Mouse (Mus musculus): ENCODE data around the gene Hist1h3c. TPM values are rescaled to one million over a fixed set of nuclear protein-coding genes. Genes with fewer than 3 reads are reported as not detected.

Gene Hist1h3c
- polyA plus RNA-seq, 1 experiment from 2014 or later, result 1.1 TPM

- no peaks in the 10 kb centered on the region for H3K36me3 ChIP-seq
- H3K27ac ChIP-seq (replicated peaks), result no peak overlapping the region
- no peak for ATAC-seq (ENCODE audit: low FRiP score, low read depth)
- H3K4me3 ChIP-seq, result peak overlapping the region; percentile 46
- no peaks in the 10 kb centered on the region for H3K9me3 ChIP-seq
- no peak overlapping the region for H3K9ac ChIP-seq
- peaks cover 24% of the 10 kb centered on the region for H3K4me1 ChIP-seq (replicated peaks)
- 1% methylated on average over 18 of the region's 36 CpGs for WGBS
- H3K27me3 ChIP-seq, result no peaks in the 10 kb centered on the region
- peak overlapping the region; percentile 92 for H3K4me2 ChIP-seq
Observed at GRCm38 (mm10) chr13:23744421-23745380, 701 bp downstream of the Hist1h3c start.

GRCm38 (mm10) chr13:23743963-23744362, 1.4 kb downstream of the Hist1h3c start:
- WGBS, result 51% methylated on average over 4 of the region's 4 CpGs
- Histone ChIP-seq H3K4me3 (no peak overlapping the region), H3K27me3 (no peaks in the 10 kb centered on the region), H3K9ac (no peak overlapping the region), H3K4me1 (replicated peaks) (peaks cover 30% of the 10 kb centered on the region), H3K27ac (replicated peaks) (no peak overlapping the region), H3K9me3 (no peaks in the 10 kb centered on the region), H3K4me2 (peak overlapping the region; percentile 15; the same call in 1 of the 2 replicates), H3K36me3 (no peaks in the 10 kb centered on the region)
- ATAC-seq (ENCODE audit: low FRiP score, low read depth), result no peak

- no peak for ATAC-seq (ENCODE audit: low FRiP score, low read depth)
- Histone ChIP-seq H3K4me3 (no peak overlapping the region), H3K27ac (replicated peaks) (no peak overlapping the region), H3K4me1 (replicated peaks) (peaks cover 33% of the 10 kb centered on the region), H3K9me3 (no peaks in the 10 kb centered on the region), H3K9ac (no peak overlapping the region), H3K4me2 (no peak overlapping the region), H3K27me3 (no peaks in the 10 kb centered on the region), H3K36me3 (no peaks in the 10 kb centered on the region)
- WGBS, result 86% methylated on average over 5 of the region's 5 CpGs
Observed at GRCm38 (mm10) chr13:23743215-23743614, 2.2 kb downstream of the Hist1h3c start.

GRCm38 (mm10) chr13:23742007-23742406, 3.4 kb downstream of the Hist1h3c start:
- Histone ChIP-seq H3K36me3 (no peaks in the 10 kb centered on the region), H3K27me3 (no peaks in the 10 kb centered on the region), H3K4me3 (no peak overlapping the region), H3K9me3 (no peaks in the 10 kb centered on the region), H3K27ac (replicated peaks) (no peak overlapping the region), H3K4me1 (replicated peaks) (peaks cover 27% of the 10 kb centered on the region), H3K4me2 (no peak overlapping the region), H3K9ac (no peak overlapping the region)
- ATAC-seq (ENCODE audit: low FRiP score, low read depth), result no peak

GRCm38 (mm10) chr13:23740910-23741309, 4.5 kb downstream of the Hist1h3c start:
- Histone ChIP-seq H3K27me3 (no peaks in the 10 kb centered on the region), H3K4me1 (replicated peaks) (peaks cover 26% of the 10 kb centered on the region), H3K9me3 (no peaks in the 10 kb centered on the region), H3K4me3 (no peak overlapping the region), H3K36me3 (no peaks in the 10 kb centered on the region), H3K9ac (no peak overlapping the region), H3K4me2 (no peak overlapping the region), H3K27ac (replicated peaks) (no peak overlapping the region)
- 75% methylated on average over 5 of the region's 5 CpGs for WGBS
- no peak for ATAC-seq (ENCODE audit: low FRiP score, low read depth)

GRCm38 (mm10) chr13:23740256-23740840, 5.1 kb downstream of the Hist1h3c start:
- Histone ChIP-seq H3K4me2 (peak overlapping the region; percentile 100), H3K4me3 (peak overlapping the region; percentile 58), H3K27me3 (no peaks in the 10 kb centered on the region), H3K4me1 (replicated peaks) (peaks cover 23% of the 10 kb centered on the region), H3K27ac (replicated peaks) (peak overlapping the region; percentile 89), H3K36me3 (no peaks in the 10 kb centered on the region), H3K9me3 (no peaks in the 10 kb centered on the region), H3K9ac (peak overlapping the region; percentile 38)
- ATAC-seq (ENCODE audit: low FRiP score, low read depth), result no peak
- 34% methylated on average over 13 of the region's 13 CpGs for WGBS

GRCm38 (mm10) chr13:23739922-23740252, 5.5 kb downstream of the Hist1h3c start:
- Histone ChIP-seq H3K4me1 (replicated peaks) (peaks cover 23% of the 10 kb centered on the region), H3K4me2 (peak overlapping the region; percentile 100), H3K9me3 (no peaks in the 10 kb centered on the region), H3K9ac (peak overlapping the region; percentile 38), H3K4me3 (peak overlapping the region; percentile 58), H3K27me3 (no peaks in the 10 kb centered on the region), H3K27ac (replicated peaks) (peak overlapping the region; percentile 89), H3K36me3 (no peaks in the 10 kb centered on the region)
- no peak for ATAC-seq (ENCODE audit: low FRiP score, low read depth)
- WGBS, result 2% methylated on average over 14 of the region's 14 CpGs

- H3K27ac ChIP-seq (replicated peaks), result peak overlapping the region; percentile 89
- H3K4me3 ChIP-seq, result peak overlapping the region; percentile 58
- no peaks in the 10 kb centered on the region for H3K36me3 ChIP-seq
- H3K9ac ChIP-seq, result peak overlapping the region; percentile 62
- no peaks in the 10 kb centered on the region for H3K9me3 ChIP-seq
- peak; percentile 94 for ATAC-seq (ENCODE audit: low FRiP score, low read depth)
- H3K4me1 ChIP-seq (replicated peaks), result peaks cover 23% of the 10 kb centered on the region
- peak overlapping the region; percentile 100 for H3K4me2 ChIP-seq
- no peaks in the 10 kb centered on the region for H3K27me3 ChIP-seq
- WGBS, result under 1% methylated on average over 39 of the region's 39 CpGs
Observed at GRCm38 (mm10) chr13:23739069-23739921, 6.1 kb downstream of the Hist1h3c start.

- Histone ChIP-seq H3K9me3 (no peaks in the 10 kb centered on the region), H3K27me3 (no peaks in the 10 kb centered on the region), H3K4me1 (replicated peaks) (peaks cover 23% of the 10 kb centered on the region), H3K27ac (replicated peaks) (peak within 1 kb of the TSS; percentile 89), H3K4me3 (peak within 1 kb of the TSS; percentile 58), H3K9ac (peak within 1 kb of the TSS; percentile 62), H3K4me2 (peak within 1 kb of the TSS; percentile 100), H3K36me3 (no peaks in the 10 kb centered on the region)
- 0% methylated on average over 38 of the region's 38 CpGs for WGBS
- ATAC-seq (ENCODE audit: low FRiP score, low read depth), result peak; percentile 93
Observed at GRCm38 (mm10) chr13:23738677-23739068, 6.7 kb downstream of the Hist1h3c start, which contains the start of gene Hist1h1c. Gene Hist1h1c, plus strand, starts transcription at chr13:23738808.

- H3K4me3 ChIP-seq, result peak overlapping the region; percentile 58
- WGBS, result 22% methylated on average over 4 of the region's 4 CpGs
Observed at GRCm38 (mm10) chr13:23738041-23738440, 7.4 kb downstream of the Hist1h3c start.

GRCm38 (mm10) chr13:23737091-23737490, 8.3 kb downstream of the Hist1h3c start:
- Histone ChIP-seq H3K27ac (replicated peaks) (no peak overlapping the region), H3K36me3 (no peaks in the 10 kb centered on the region), H3K9me3 (no peaks in the 10 kb centered on the region), H3K4me2 (no peak overlapping the region), H3K4me3 (no peak overlapping the region), H3K27me3 (no peaks in the 10 kb centered on the region), H3K9ac (no peak overlapping the region), H3K4me1 (replicated peaks) (peaks cover 23% of the 10 kb centered on the region)
- ATAC-seq (ENCODE audit: low FRiP score, low read depth), result no peak
- 91% methylated on average over 5 of the region's 5 CpGs for WGBS

More at GRCm38 (mm10) chr13:23738041-23738440, 7.4 kb downstream of the Hist1h3c start:
- no peak for ATAC-seq (ENCODE audit: low FRiP score, low read depth)
- no peaks in the 10 kb centered on the region for H3K9me3 ChIP-seq
- peak overlapping the region; percentile 62; the same call in 1 of the 2 replicates for H3K9ac ChIP-seq
- peak overlapping the region; percentile 89 for H3K27ac ChIP-seq (replicated peaks)
- H3K36me3 ChIP-seq, result no peaks in the 10 kb centered on the region
- H3K4me1 ChIP-seq (replicated peaks), result peaks cover 23% of the 10 kb centered on the region
- H3K4me2 ChIP-seq, result peak overlapping the region; percentile 100
- H3K27me3 ChIP-seq, result no peaks in the 10 kb centered on the region

Data from hindbrain, embryonic 15.5 days (tissue).